Mouse (Mus musculus) left cerebral cortex, postnatal 14 days (tissue): ENCODE data around the gene Cyp2j12. TPM values are rescaled to one million over a fixed set of nuclear protein-coding genes. Genes with fewer than 3 reads are reported as not detected.
"Not testable (repeated sequence)": the region's sequence is repeated elsewhere in the genome, so short reads cannot be mapped to it uniquely, and the experiment has no call there.

Experiments used
- DNase-seq, 2 experiments: peaks; one replicate each; pipeline ENCODE4 v3.0.0; 2021 to 2022; ENCODE audit warnings: low spot score in 2 of 2, mixed read lengths in 1 of 2
- intact Hi-C: fragments of 180-260 bp; cut with DNase I; formaldehyde crosslinking; loops from one replicate; pipeline ENCODE4 v1.15.1; 2025
- long read RNA-seq, 2 experiments: library from polyadenylated mRNA; stranded (forward); transcript quantifications; one replicate each; pipeline ENCODE4 v2.0.0; 2021
- total RNA-seq, 2 experiments: library from RNA; stranded (reverse); gene quantifications; 2 replicates each; pipeline ENCODE4 v1.2.3; 2021

Gene Cyp2j12
- total RNA-seq, result under 1 TPM; 0.42 to 0.95 TPM
- long read RNA-seq, experiment 1, partial matches to known transcripts, result 1 of 6 reads
- long read RNA-seq, experiment 1, other reads (novel, unspliced or antisense), result 2 of 6 reads
- long read RNA-seq, experiment 2, result 0 reads

DNA sequence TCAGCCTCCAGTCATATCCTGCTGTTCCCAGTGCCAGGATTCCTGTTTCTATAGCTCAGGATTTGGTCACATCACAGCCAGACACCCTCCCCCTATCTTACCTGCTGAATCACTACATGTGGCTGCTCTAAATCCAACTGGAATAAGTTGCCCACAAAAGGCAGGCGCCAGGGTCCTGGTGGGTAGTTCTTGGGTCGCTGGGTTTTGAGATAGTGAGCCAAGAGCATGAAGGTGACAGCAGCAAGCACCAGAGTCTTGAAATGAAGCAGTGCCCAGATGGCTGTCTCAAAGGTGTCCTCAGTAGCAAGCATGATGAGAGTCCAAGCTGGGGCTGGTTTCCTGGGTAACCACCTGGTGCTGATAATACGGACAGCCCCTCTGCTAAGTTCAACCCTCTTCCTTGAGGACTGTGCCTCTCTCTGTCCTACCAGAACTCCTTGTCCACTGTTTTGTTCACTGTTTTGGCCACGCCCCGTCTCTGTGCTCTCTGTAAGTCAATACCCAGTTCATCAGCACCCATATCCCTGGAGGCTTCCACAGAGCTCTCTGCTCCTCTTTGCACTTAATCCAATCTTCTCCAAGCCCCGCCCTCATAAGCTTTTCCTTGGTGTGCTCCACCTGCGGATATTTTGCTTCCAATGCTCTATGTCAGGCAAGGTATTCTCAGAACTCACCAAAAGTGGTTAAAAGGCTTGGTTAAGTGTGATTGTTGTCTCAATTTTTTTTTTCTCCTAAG is at the start of gene Cyp2j12:
Gene Cyp2j12, minus strand, starts transcription at position 421 of the 736 bp plus-strand sequence.
- DNase-seq, result no peak
- intact Hi-C loops, result no loop called here

DNA sequence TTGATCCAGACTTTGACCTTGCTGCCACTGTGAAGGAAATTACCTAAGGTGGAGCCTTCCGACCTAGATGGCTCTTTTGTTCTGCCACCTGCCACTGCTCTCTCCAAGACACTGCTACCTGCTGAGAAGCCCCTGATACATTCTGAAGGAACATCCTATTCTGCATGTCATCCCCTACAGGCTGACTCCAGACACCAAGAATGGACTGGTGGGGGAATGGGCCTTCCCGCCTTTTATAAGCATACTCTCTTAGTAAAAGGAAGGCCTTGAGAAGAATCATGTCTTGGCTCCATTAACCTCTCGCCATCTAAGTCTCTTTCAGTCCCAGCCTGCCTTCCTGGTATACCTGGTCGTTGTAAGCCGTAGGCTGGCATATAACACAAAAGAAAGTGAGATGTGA is 48.4 kb upstream of the Cyp2j12 start:
- not testable (repeated sequence) for DNase-seq

DNA sequence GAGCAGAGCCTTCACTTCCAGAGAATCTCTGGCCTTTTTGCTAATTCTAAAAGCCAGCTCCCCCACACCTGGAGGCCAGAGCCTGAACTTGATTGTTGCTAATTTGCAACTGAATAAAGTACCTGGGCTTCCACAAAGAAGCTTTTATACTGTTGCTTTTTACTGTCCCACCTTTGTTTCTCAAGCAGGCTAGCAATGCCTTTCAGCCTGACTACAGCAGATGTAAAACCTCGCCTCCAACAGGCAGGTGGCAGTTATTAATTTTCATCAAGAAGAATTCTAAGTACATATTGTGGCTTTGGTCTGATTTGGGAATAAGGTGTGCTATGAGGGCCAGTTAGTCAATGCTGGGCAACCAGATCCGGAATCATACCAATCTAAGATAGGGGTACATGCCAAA is 47.7 kb upstream of the Cyp2j12 start:
- intact Hi-C loops, DNase-seq: not testable (repeated sequence)

More for the DNA sequence above, 48.4 kb upstream of the Cyp2j12 start:
- intact Hi-C loops, result not testable (repeated sequence)

DNA sequence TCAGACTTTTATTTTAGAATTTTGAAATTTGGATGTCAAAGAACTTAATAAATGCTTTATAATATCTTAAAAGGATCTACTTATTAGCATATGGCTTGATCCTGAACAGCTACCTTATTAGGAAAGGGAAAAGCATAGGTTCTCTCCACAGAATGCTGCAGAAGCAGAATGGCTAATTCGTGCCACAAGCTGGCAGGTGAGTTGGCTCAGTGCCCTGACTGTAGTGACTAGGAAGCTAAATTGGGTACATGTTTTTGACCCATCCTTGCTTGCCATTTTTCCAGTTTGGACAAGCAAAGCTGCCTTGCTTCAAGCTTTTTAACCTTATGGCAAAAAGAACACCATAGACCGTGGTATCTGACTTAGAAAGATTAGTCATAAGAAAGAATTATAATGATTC is 47.2 kb upstream of the Cyp2j12 start:
- intact Hi-C loops, DNase-seq: not testable (repeated sequence)

DNA sequence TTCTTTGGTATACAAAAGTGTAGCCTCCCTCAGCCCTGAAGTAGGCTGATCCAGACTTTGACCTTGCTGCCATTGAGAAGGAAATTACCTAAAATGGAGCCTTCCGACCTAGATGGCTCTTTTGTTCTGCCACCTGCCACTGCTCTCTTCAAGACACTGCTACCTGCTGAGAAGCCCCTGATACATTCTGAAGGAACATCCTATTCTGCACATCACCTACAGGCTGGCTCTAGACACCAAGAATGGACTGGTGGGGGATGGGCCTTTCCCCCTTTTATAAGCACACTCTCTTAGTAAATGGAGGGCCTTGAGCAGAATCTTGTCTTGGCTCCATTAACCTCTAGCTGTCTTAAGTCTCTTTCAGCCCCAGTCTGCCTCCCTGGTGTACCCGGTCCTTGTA is 43.8 kb upstream of the Cyp2j12 start:
- intact Hi-C loops, DNase-seq: not testable (repeated sequence)

DNA sequence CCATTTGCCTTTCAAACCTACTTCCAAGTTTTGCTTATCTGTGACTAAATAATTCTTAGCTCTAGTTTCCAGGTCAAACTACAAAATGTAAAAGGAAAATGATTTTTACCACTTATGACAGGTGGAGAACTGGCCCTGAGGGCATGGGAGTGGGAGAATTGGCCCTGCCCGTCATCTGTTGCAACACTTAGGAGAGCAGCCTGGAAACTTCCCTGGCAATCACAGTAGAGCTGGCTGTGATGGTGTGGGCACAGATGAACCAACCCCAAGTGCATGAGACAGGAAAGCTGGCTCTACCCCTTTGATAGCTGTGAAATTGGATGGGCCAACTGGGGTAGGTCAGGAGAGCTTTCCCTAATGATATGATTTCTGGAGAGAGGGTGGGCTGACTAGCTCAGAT is 21.9 kb upstream of the Cyp2j12 start:
- DNase-seq, result no peak
- intact Hi-C loops, result no loop called here

DNA sequence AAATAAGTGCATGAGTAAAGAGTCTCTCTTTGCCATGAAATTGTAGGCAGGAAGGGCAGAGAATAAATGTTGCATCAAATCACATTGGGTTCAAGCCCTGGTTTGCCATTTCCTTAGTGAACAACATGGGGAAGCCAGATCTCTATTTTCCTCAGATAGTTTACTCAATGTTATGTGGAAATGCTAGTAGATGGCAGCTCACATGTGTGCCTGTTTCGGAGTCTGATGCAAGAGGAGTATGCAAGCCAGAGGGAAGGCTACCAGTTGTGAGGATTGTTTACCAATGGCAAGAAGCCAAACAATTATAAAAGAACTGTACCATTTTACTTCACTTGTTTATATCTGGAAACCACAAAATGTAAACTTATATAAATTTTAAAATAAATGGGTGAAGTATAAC is 20.6 kb upstream of the Cyp2j12 start:
- intact Hi-C loops, result no loop called here
- DNase-seq, result no peak

DNA sequence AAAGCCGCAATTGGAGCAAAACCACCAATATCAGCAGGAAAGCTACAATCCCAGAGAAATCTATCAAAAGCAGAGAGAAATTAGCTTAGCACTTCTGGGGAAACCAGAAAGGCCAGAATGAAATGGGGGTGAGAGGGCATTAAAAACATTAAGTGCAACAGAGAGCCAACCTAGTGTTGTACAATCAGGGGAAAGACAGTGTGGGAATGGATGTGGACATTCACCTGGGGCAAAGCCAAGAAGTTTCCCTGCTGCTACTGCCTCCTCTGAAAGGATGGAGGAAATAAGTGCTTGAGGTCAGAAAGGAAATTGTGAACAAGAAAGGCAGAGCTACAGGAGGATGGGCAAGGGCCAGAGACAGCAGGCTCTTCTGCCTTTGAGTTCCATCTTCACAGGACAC is 1.7 kb downstream of the Cyp2j12 start:
- intact Hi-C loops, result no loop called here

DNA sequence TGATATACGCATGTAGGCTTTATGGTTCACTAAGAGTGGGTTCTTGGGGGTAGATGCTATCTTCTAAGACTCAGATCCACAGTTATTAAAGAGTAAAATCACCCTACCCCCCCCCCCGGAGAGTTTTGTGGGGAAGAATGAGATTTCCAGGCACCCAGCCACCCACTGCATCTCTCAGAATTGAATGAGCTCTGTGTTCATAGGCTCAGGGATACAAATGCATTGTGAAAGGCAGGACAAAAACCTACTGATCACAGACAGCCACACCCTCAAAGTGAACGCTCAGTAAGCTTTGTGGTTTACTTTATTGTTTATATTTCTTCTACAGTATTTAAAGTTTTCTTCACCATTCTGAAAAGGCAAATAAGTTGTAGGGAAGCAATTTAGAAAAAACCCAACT is 6.7 kb downstream of the Cyp2j12 start:
- intact Hi-C loops, result no loop called here
- no peak for DNase-seq

More for the DNA sequence above, 1.7 kb downstream of the Cyp2j12 start:
- DNase-seq, result no peak

DNA sequence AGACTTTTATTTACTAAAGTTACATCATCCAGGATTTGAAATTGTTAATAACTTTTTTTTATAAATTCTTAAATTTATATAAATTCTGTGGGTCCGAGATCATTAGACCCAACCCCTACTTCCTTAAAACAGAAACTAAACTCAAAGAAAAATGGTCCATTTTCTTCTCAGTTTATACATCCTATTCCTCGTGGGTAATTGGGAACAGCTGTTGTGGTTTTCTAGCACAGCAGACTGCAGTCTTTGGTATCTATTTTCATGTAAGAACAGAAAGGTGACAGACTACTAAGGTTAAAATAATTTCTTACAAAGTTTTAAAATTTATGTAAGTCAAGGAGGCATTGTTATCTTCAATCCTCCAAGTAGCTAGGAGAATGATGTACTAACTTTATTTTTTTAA is 44.1 kb downstream of the Cyp2j12 start:
- DNase-seq, result peak in 1 of 2 experiments; percentile 8
- intact Hi-C loops, result loop anchor here (10.0 kb wide), 1 partner anchor 588 kb away; no protein-coding TSS in a partner anchor

DNA sequence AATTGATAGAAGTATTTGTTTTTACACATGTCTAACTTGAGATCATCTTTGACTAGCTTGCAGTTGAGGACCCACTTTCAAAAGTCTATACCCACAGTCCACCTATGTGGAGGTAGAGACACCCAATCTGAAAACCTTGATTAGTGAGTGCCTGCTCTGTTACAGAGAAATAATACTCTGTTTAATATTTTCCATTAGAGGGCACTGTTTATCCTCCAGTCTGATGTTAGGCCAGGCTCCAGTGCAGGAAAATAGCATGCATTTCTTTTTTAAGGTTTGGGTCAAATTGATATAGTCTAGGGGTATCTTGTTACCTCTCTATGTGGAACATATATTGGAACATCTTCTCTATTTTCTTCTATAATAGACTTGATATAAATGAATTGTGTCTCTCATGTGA is 49.1 kb downstream of the Cyp2j12 start:
- intact Hi-C loops, result loop anchor here (10.0 kb wide), 1 partner anchor 593 kb away; no protein-coding TSS in a partner anchor
- no peak for DNase-seq

DNA sequence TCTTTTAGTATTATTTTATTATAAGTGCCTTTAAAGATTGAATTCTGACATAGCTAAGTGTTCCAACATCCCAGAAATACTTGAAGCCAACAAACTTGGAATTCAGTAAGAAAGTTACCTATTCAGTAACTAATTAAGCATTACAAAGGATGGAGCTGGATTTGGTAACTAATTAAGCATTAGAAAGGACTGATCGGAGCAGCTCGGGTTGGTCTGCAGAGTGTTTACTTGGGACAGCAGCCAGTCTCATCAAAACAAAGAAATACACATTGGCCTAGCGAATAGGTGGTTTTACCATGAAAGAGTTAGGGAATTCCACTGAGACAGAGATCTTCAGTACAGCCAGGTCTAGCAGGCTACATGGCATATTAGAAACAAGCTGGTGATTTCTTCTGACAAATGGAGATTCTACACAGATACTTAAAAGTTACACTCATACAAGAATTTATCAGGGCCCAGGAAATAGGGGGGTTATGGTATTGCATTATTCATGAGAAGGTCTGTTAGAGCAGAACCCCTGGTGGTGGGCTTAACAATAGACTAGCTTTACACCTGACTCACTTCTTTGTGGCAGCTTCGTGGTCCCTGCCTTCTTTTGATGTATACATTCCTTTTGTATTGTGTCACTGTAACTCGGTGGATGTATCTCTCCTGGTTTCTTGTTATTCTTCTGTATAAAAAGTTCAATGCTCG is 51.5 kb downstream of the Cyp2j12 start:
- DNase-seq, result not testable (repeated sequence)
- intact Hi-C loops, result loop anchor here (10.0 kb wide), 1 partner anchor 595 kb away; no protein-coding TSS in a partner anchor

DNA sequence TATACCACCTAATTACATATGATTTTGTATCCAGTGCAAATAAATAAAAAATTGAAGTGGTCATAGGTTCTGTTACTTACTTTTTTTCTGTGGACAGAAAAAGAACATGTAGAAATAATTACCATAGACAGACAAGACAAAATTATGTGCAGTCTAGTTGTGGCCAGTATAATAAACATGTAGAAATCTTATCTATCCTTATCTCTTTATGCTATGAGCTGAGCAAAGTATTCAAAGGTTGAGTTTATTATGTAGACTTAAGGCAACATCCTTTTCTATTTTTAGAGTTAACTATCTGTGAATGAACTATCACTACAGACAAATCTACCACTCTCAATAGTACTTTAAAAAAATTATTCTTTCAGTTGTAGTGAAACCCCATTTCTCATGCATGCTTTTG is 62.6 kb downstream of the Cyp2j12 start:
- intact Hi-C loops, result no loop called here
- DNase-seq, result no peak

DNA sequence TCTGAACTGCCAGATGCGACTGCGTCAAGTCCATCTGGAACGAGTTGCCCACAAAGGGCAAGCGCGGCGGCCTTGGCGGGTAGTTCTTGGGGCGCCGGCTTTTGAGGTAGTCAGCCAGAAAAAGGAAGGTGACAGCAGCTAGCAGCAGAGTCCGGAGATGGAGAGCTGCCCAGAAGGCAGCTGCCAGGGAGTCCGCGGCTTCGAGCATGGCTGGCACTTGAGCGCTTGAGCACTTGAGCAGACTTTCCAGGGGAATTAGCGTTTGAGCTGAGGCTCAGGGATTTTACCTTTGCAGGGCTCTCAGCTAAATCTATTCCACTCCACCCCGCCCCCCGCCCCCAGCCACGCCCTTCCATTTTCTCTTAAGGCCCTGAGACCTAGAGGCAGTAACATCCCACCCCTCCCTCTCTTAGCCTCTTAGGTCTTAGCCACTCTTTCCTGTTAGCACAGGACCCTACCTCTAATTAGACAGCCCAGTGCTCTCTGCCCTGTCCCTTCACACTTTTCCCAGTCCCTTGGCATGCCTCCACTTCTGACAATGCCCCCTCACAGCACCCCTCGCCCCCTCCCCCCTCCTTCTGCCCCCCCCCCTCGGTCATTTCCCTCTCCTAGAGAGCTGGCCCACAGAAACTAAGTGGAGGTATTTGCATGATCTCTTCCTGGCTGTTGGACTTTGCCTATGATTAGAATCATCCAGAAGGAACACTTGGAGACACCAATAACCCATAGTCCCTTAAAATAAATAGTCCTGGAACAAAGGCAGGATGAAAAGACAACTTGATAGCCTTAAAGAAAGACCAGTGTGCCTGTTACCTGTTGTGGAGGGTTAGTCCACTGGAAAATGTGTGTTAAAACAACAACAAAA is 63.5 kb downstream of the Cyp2j12 start, which contains the start of gene Cyp2j13:
Gene Cyp2j13, minus strand, starts transcription at position 286 of the 865 bp plus-strand sequence.
- peak; percentile 18 to 30 for DNase-seq
- intact Hi-C loops, result no loop called here

DNA sequence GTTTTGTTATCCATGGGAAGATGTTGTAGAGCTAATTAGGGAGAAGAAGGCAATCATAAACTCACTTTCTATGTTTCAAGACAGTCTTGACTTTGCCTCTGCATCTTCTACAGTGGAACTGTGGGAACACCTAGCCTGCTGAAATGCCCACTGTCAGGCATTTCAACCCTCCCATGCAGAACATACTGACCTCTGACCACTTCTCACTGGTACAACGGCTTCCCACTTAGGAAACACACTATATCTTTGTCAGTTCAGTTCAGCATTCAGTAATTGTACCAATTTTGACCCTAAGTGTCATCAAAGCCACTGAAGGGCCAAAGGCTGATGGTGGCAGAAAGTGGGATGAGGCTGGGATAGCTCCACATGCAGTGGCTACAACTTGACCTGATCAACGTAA is 78.9 kb downstream of the Cyp2j12 start:
- no peak for DNase-seq
- intact Hi-C loops, result no loop called here

DNA sequence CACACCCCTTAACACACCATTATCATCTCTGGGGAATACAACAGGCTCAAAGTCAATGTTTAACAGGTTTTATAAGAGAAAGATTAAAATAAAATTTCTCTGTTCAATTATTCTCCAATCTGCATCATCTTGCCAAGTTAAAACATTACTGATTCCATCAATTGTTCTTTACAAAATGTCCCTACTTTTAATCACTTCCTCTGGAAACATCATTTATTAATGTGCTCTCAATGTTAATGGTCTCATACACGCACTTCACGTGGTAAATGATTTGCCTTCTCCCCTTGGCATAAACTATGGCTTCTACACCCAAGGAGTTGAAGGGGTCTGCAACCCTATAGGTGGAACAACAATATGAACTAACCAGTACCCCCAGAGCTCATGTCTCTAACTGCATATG is 80.8 kb downstream of the Cyp2j12 start:
- DNase-seq, result no peak
- intact Hi-C loops, result no loop called here
